Mouse (Mus musculus): ENCODE data around the gene Gm20388. TPM values are rescaled to one million over a fixed set of nuclear protein-coding genes. Genes with fewer than 3 reads are reported as not detected.

The Gm20388 gene
- polyA plus RNA-seq, 1 experiment: 18.7 TPM

DNA sequence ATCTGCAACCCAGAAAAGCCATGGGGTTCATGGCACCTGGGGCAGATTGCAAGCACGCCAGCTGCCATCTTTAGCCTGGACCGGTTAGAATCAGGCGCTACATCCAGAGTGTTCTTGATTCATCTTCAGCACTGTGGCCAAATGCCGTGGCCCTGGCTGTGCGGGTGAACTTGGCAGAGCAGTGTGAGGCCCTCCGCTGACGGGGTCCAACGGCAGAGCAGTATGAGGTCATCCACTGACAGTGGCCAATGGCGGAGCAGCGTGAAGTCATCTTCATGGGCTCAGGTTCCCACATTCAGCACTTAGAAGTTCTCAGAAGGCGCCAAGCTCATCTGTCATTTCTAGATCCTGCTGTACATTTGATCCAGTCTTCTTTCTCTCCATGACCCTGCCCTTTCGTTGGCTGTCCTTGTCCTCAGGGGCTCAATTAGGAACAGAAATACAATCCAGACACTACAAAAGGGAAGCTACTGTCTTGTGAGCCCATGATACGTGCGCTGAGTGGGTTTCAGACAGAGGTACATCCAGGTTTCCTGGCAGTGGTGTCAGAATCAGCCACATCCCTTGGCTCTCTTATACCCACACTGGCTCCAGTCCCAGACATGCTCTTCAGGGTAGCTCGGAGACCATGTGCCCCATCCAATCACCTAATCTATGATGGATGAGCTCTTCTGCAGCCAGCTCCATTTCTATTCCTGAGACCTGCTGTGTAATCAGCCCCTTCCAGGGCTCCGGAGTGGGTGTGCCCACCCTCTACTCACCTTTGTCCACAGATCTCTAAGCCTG, 2329.8 kb downstream of the Gm20388 start:
- 36% methylated on average over 16 of the region's 16 CpGs for WGBS

GRCm38 (mm10) chr8:122243310-122243709, 2332.7 kb downstream of the Gm20388 start:
- Histone ChIP-seq H3K4me3 (replicated peaks; ENCODE audit: insufficient read depth, low read depth, low read length) (no peak overlapping the region), H3K27me3 (ENCODE audit: control insufficient read depth, insufficient read depth, low read length) (no peaks in the 10 kb centered on the region), H3K4me1 (ENCODE audit: control insufficient read depth, insufficient read depth, low read length) (peaks cover 11% of the 10 kb centered on the region; the same call in 1 of the 2 replicates), H3K27ac (ENCODE audit: insufficient read depth, low read length) (no peak overlapping the region)
- TF ChIP-seq CTCF (IDR thresholded peaks at IDR 0.05; ENCODE audit: borderline replicate concordance, insufficient read depth, low read depth, low read length) (no peak), POLR2A (IDR thresholded peaks at IDR 0.05; ENCODE audit: borderline replicate concordance, insufficient read depth, low read length) (no peak)
- 61% methylated on average over 4 of the region's 4 CpGs for WGBS
- DNase-seq: no peak

More for the DNA sequence above, 2329.8 kb downstream of the Gm20388 start:
- Histone ChIP-seq H3K4me3 (replicated peaks; ENCODE audit: insufficient read depth, low read depth, low read length) (no peak overlapping the region), H3K27me3 (ENCODE audit: control insufficient read depth, insufficient read depth, low read length) (no peaks in the 10 kb centered on the region), H3K4me1 (ENCODE audit: control insufficient read depth, insufficient read depth, low read length) (peaks cover 11% of the 10 kb centered on the region; the same call in 1 of the 2 replicates), H3K27ac (ENCODE audit: insufficient read depth, low read length) (no peak overlapping the region)
- peak in 1 of 2 experiments; percentile 25 for DNase-seq
- no peak for TF ChIP-seq CTCF (IDR thresholded peaks at IDR 0.05; ENCODE audit: borderline replicate concordance, insufficient read depth, low read depth, low read length)
- TF ChIP-seq POLR2A (IDR thresholded peaks at IDR 0.05; ENCODE audit: borderline replicate concordance, insufficient read depth, low read length): no peak

- Histone ChIP-seq H3K27ac (ENCODE audit: insufficient read depth, low read length) (no peak overlapping the region), H3K4me1 (ENCODE audit: control insufficient read depth, insufficient read depth, low read length) (peaks cover 9% of the 10 kb centered on the region; the same call in 1 of the 2 replicates), H3K4me3 (replicated peaks; ENCODE audit: insufficient read depth, low read depth, low read length) (no peak overlapping the region), H3K27me3 (ENCODE audit: control insufficient read depth, insufficient read depth, low read length) (no peaks in the 10 kb centered on the region)
- TF ChIP-seq CTCF (IDR thresholded peaks at IDR 0.05; ENCODE audit: borderline replicate concordance, insufficient read depth, low read depth, low read length) (no peak), POLR2A (IDR thresholded peaks at IDR 0.05; ENCODE audit: borderline replicate concordance, insufficient read depth, low read length) (no peak)
- WGBS: 86% methylated on average over 6 of the region's 6 CpGs
- DNase-seq: no peak
Measured at GRCm38 (mm10) chr8:122245161-122245560, 2334.5 kb downstream of the Gm20388 start.

DNA sequence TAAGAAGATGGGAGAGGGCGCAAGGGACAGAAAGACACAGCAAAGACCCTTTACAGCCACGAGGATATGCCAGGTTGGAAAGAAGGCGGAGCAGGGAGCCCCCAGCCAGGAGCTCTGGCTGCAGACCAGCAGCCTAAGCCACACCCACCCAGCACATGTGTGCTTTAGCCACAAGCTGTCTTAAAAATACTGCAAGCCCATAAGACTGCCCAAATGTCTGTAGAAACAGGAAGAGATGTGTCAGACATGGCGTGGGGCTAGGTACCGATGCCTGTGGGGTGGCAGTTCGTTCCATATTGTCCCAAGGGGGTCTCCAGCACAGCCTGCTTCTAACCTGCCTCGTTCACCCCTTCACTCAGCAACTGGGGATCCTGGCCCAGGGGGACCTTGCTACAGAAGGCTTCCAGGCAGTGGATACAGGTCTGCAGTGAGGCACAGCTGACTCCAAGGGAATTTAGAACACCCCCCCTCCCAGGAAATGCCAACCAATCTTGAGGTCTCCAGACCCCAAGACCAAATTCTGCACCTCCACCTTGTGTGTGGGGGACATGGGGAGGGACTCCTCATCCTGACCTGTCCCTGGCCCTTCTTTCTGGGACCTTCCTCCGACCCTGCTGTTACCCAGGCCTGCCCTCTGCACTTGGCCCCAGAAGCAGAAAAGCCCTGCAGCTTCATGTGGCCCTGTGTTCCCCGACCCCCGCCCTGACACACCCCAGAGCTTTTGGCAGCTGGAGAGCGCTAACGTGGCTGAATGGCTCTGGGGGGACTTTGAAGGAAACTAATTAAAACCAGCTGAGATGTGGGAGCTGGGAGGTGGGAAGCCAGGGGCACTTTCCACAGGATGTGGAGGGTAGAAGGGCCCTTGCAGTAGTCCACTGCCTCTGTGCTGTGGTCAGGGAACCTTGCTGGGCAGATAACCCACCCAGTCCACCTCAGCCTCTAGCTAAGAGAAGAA, 2335.9 kb downstream of the Gm20388 start:
- TF ChIP-seq CTCF (IDR thresholded peaks at IDR 0.05; ENCODE audit: borderline replicate concordance, insufficient read depth, low read depth, low read length) (no peak), POLR2A (IDR thresholded peaks at IDR 0.05; ENCODE audit: borderline replicate concordance, insufficient read depth, low read length) (no peak)
- Histone ChIP-seq H3K27ac (ENCODE audit: insufficient read depth, low read length) (no peak overlapping the region), H3K4me3 (replicated peaks; ENCODE audit: insufficient read depth, low read depth, low read length) (no peak overlapping the region), H3K4me1 (ENCODE audit: control insufficient read depth, insufficient read depth, low read length) (no peaks in the 10 kb centered on the region), H3K27me3 (ENCODE audit: control insufficient read depth, insufficient read depth, low read length) (no peaks in the 10 kb centered on the region)
- no peak for DNase-seq
- 53% methylated on average over 12 of the region's 12 CpGs for WGBS

DNA sequence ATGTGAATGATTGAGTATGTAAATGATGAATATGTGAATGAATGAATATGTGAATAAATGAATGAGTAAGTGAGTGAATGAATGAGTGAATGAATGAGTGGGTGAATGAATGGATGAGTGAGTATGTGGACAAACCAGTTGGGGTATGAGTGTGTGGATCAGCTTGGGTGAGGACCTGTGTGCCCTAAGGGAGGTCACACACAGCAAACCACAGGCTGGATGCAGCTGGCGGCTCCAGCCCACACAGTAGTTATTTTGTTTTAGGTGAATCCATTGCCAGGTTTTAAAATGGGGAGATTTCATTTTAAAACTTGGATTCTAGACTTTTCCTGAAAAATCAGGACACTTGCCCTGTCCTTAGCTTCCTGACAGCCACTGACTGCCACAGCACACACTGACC, 2341.1 kb downstream of the Gm20388 start:
- no peak for TF ChIP-seq CTCF (IDR thresholded peaks at IDR 0.05; ENCODE audit: borderline replicate concordance, insufficient read depth, low read depth, low read length)
- no peak for TF ChIP-seq POLR2A (IDR thresholded peaks at IDR 0.05; ENCODE audit: borderline replicate concordance, insufficient read depth, low read length)
- no peak overlapping the region for H3K4me3 ChIP-seq (replicated peaks; ENCODE audit: insufficient read depth, low read depth, low read length)
- H3K27ac ChIP-seq (ENCODE audit: insufficient read depth, low read length): no peak overlapping the region
- H3K27me3 ChIP-seq (ENCODE audit: control insufficient read depth, insufficient read depth, low read length): no peaks in the 10 kb centered on the region
- 90% methylated on average over 1 of the region's 1 CpGs for WGBS
- H3K4me1 ChIP-seq (ENCODE audit: control insufficient read depth, insufficient read depth, low read length): peaks cover 7% of the 10 kb centered on the region; the same call in 1 of the 2 replicates
- no peak for DNase-seq

GRCm38 (mm10) chr8:122252366-122252765, 2341.7 kb downstream of the Gm20388 start:
- 38% methylated on average over 5 of the region's 5 CpGs for WGBS
- H3K27ac ChIP-seq (ENCODE audit: insufficient read depth, low read length): no peak overlapping the region
- DNase-seq: no peak
- H3K27me3 ChIP-seq (ENCODE audit: control insufficient read depth, insufficient read depth, low read length): no peaks in the 10 kb centered on the region
- no peak for TF ChIP-seq POLR2A (IDR thresholded peaks at IDR 0.05; ENCODE audit: borderline replicate concordance, insufficient read depth, low read length)
- no peak for TF ChIP-seq CTCF (IDR thresholded peaks at IDR 0.05; ENCODE audit: borderline replicate concordance, insufficient read depth, low read depth, low read length)
- peaks cover 7% of the 10 kb centered on the region; the same call in 1 of the 2 replicates for H3K4me1 ChIP-seq (ENCODE audit: control insufficient read depth, insufficient read depth, low read length)
- no peak overlapping the region for H3K4me3 ChIP-seq (replicated peaks; ENCODE audit: insufficient read depth, low read depth, low read length)

GRCm38 (mm10) chr8:122259351-122259750, 2348.7 kb downstream of the Gm20388 start:
- 91% methylated on average over 2 of the region's 2 CpGs for WGBS
- no peak overlapping the region for H3K4me3 ChIP-seq (replicated peaks; ENCODE audit: insufficient read depth, low read depth, low read length)
- DNase-seq: peak; percentile 57 to 82
- H3K27me3 ChIP-seq (ENCODE audit: control insufficient read depth, insufficient read depth, low read length): no peaks in the 10 kb centered on the region
- no peak for TF ChIP-seq POLR2A (IDR thresholded peaks at IDR 0.05; ENCODE audit: borderline replicate concordance, insufficient read depth, low read length)
- TF ChIP-seq CTCF (IDR thresholded peaks at IDR 0.05; ENCODE audit: borderline replicate concordance, insufficient read depth, low read depth, low read length): peak; percentile 98
- H3K4me1 ChIP-seq (ENCODE audit: control insufficient read depth, insufficient read depth, low read length): peaks cover 11% of the 10 kb centered on the region
- no peak overlapping the region for H3K27ac ChIP-seq (ENCODE audit: insufficient read depth, low read length)
